Mouse (Mus musculus): Measurements from ENCODE around the gene Ap3s2. TPM values are rescaled to one million over a fixed set of nuclear protein-coding genes. Genes with fewer than 3 reads are reported as not detected.

Ap3s2 gene
- polyA plus RNA-seq, 2 experiments, result 23.1 to 27.3 TPM

- H3K4me3 ChIP-seq (replicated peaks; ENCODE audit: low read length), result no peak overlapping the region
- peaks cover 73% of the 10 kb centered on the region for H3K36me3 ChIP-seq (ENCODE audit: control insufficient read depth, insufficient read depth, low read length)
- TF ChIP-seq POLR2A (IDR thresholded peaks at IDR 0.05; ENCODE audit: borderline replicate concordance, extremely low read depth, insufficient read depth, insufficient read length), result no peak
- no peak overlapping the region for H3K27ac ChIP-seq (replicated peaks; ENCODE audit: low read depth, low read length)
- H3K9me3 ChIP-seq (ENCODE audit: control insufficient read depth, low read length), result no peaks in the 10 kb centered on the region
- no peak overlapping the region for H3K4me2 ChIP-seq (replicated peaks; ENCODE audit: low read depth, low read length, severe bottlenecking)
- H3K4me1 ChIP-seq (ENCODE audit: control insufficient read depth, insufficient read depth, low read length), result no peaks in the 10 kb centered on the region
- DNase-seq (ENCODE audit: low spot score) (no peak), ATAC-seq (ENCODE audit: low FRiP score, low read depth) (no peak)
- WGBS, result 76% methylated on average over 8 of the region's 8 CpGs
- H3K9ac ChIP-seq (ENCODE audit: low read depth, low read length, severe bottlenecking), result no peak overlapping the region
- no peaks in the 10 kb centered on the region for H3K27me3 ChIP-seq (ENCODE audit: control insufficient read depth, insufficient read depth, low read length)
These were observed 17.2 kb downstream of the Ap3s2 start for GRCm38 (mm10) chr7:79903160-79903792.

GRCm38 (mm10) chr7:79900753-79901152, 19.7 kb downstream of the Ap3s2 start:
- DNase-seq (ENCODE audit: low spot score) (no peak), ATAC-seq (ENCODE audit: low FRiP score, low read depth) (no peak)
- Histone ChIP-seq H3K27me3 (ENCODE audit: control insufficient read depth, insufficient read depth, low read length) (no peaks in the 10 kb centered on the region), H3K4me2 (replicated peaks; ENCODE audit: low read depth, low read length, severe bottlenecking) (no peak overlapping the region), H3K9ac (ENCODE audit: low read depth, low read length, severe bottlenecking) (no peak overlapping the region), H3K9me3 (ENCODE audit: control insufficient read depth, low read length) (no peaks in the 10 kb centered on the region), H3K36me3 (ENCODE audit: control insufficient read depth, insufficient read depth, low read length) (peaks cover 66% of the 10 kb centered on the region), H3K4me1 (ENCODE audit: control insufficient read depth, insufficient read depth, low read length) (no peaks in the 10 kb centered on the region), H3K27ac (replicated peaks; ENCODE audit: low read depth, low read length) (no peak overlapping the region), H3K4me3 (replicated peaks; ENCODE audit: low read length) (no peak overlapping the region)
- no peak for TF ChIP-seq POLR2A (IDR thresholded peaks at IDR 0.05; ENCODE audit: borderline replicate concordance, extremely low read depth, insufficient read depth, insufficient read length)
- WGBS, result 92% methylated on average over 6 of the region's 6 CpGs

GRCm38 (mm10) chr7:79895225-79895624, 25.2 kb downstream of the Ap3s2 start:
- WGBS, result 75% methylated on average over 3 of the region's 3 CpGs
- no peaks in the 10 kb centered on the region for H3K27me3 ChIP-seq (ENCODE audit: control insufficient read depth, insufficient read depth, low read length)
- no peak overlapping the region for H3K9ac ChIP-seq (ENCODE audit: low read depth, low read length, severe bottlenecking)
- no peak overlapping the region for H3K4me2 ChIP-seq (replicated peaks; ENCODE audit: low read depth, low read length, severe bottlenecking)
- DNase-seq (ENCODE audit: low spot score) (no peak), ATAC-seq (ENCODE audit: low FRiP score, low read depth) (no peak)
- no peaks in the 10 kb centered on the region for H3K9me3 ChIP-seq (ENCODE audit: control insufficient read depth, low read length)
- H3K36me3 ChIP-seq (ENCODE audit: control insufficient read depth, insufficient read depth, low read length), result peaks cover 39% of the 10 kb centered on the region
- no peak overlapping the region for H3K27ac ChIP-seq (replicated peaks; ENCODE audit: low read depth, low read length)
- H3K4me3 ChIP-seq (replicated peaks; ENCODE audit: low read length), result no peak overlapping the region
- TF ChIP-seq POLR2A (IDR thresholded peaks at IDR 0.05; ENCODE audit: borderline replicate concordance, extremely low read depth, insufficient read depth, insufficient read length), result no peak
- H3K4me1 ChIP-seq (ENCODE audit: control insufficient read depth, insufficient read depth, low read length), result no peaks in the 10 kb centered on the region

- H3K9me3 ChIP-seq (ENCODE audit: control insufficient read depth, low read length), result no peaks in the 10 kb centered on the region
- DNase-seq (ENCODE audit: low spot score) (no peak), ATAC-seq (ENCODE audit: low FRiP score, low read depth) (no peak)
- no peaks in the 10 kb centered on the region for H3K4me1 ChIP-seq (ENCODE audit: control insufficient read depth, insufficient read depth, low read length)
- no peak overlapping the region for H3K27ac ChIP-seq (replicated peaks; ENCODE audit: low read depth, low read length)
- no peaks in the 10 kb centered on the region for H3K27me3 ChIP-seq (ENCODE audit: control insufficient read depth, insufficient read depth, low read length)
- H3K4me3 ChIP-seq (replicated peaks; ENCODE audit: low read length), result no peak overlapping the region
- H3K4me2 ChIP-seq (replicated peaks; ENCODE audit: low read depth, low read length, severe bottlenecking), result no peak overlapping the region
- no peak for TF ChIP-seq POLR2A (IDR thresholded peaks at IDR 0.05; ENCODE audit: borderline replicate concordance, extremely low read depth, insufficient read depth, insufficient read length)
- peaks cover 36% of the 10 kb centered on the region for H3K36me3 ChIP-seq (ENCODE audit: control insufficient read depth, insufficient read depth, low read length)
- H3K9ac ChIP-seq (ENCODE audit: low read depth, low read length, severe bottlenecking), result no peak overlapping the region
- 97% methylated on average over 1 of the region's 1 CpGs for WGBS
These were observed 25.7 kb downstream of the Ap3s2 start for GRCm38 (mm10) chr7:79894790-79895189.

GRCm38 (mm10) chr7:79892576-79893428, 27.6 kb downstream of the Ap3s2 start:
- Histone ChIP-seq H3K27ac (replicated peaks; ENCODE audit: low read depth, low read length) (no peak overlapping the region), H3K4me1 (ENCODE audit: control insufficient read depth, insufficient read depth, low read length) (no peaks in the 10 kb centered on the region), H3K9me3 (ENCODE audit: control insufficient read depth, low read length) (no peaks in the 10 kb centered on the region), H3K27me3 (ENCODE audit: control insufficient read depth, insufficient read depth, low read length) (no peaks in the 10 kb centered on the region), H3K4me3 (replicated peaks; ENCODE audit: low read length) (no peak overlapping the region), H3K36me3 (ENCODE audit: control insufficient read depth, insufficient read depth, low read length) (peaks cover 31% of the 10 kb centered on the region), H3K9ac (ENCODE audit: low read depth, low read length, severe bottlenecking) (no peak overlapping the region), H3K4me2 (replicated peaks; ENCODE audit: low read depth, low read length, severe bottlenecking) (no peak overlapping the region)
- 83% methylated on average over 6 of the region's 6 CpGs for WGBS
- ATAC-seq (ENCODE audit: low FRiP score, low read depth), result no peak
- TF ChIP-seq POLR2A (IDR thresholded peaks at IDR 0.05; ENCODE audit: borderline replicate concordance, extremely low read depth, insufficient read depth, insufficient read length), result no peak
- DNase-seq (ENCODE audit: low spot score), result peak; percentile 27
